Mouse (Mus musculus): ENCODE data around the gene Fbxo42. TPM values are rescaled to one million over a fixed set of nuclear protein-coding genes. Genes with fewer than 3 reads are reported as not detected.

The Fbxo42 gene
- polyA plus RNA-seq, 2 experiments = 23.1 to 29.7 TPM

DNA sequence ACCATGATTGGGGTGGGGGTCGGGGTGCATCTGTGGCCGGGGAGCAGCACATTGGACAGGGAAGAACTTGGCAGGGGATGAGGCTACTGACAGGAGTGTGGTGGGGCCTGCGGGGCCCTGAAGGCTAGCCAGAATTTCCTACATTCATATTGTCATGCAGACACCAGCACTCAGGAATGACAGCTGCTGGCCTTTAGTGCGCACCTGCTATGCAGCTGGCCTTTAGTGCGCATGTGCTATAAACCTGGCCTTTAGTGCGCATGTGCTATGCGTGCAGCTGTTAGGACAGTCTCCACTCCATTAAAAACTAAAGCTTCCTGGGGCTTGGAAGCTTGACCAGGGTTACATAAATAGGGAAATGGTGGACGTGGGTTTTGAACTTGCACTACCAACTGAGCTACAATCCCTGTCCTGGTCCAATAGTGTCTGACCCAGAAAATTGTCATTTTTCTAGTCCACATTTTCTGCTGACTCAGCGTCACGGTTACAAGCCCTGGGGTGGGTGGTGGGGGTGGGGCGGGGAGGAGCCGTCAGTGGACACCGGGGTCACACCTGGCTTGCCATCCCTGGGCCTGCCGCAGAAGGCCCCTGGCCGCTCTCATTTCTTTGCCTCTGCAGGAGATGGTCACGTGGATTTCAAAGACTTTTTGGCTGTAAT is 41.1 kb upstream of the Fbxo42 start:
- Histone ChIP-seq H3K9ac (ENCODE audit: low read depth, low read length, severe bottlenecking) (no peak overlapping the region), H3K4me1 (ENCODE audit: control insufficient read depth, insufficient read depth, low read length) (no peaks in the 10 kb centered on the region), H3K27me3 (ENCODE audit: control insufficient read depth, insufficient read depth, low read length) (no peaks in the 10 kb centered on the region), H3K4me3 (replicated peaks; ENCODE audit: low read length) (no peak overlapping the region), H3K9me3 (ENCODE audit: control insufficient read depth, low read length) (0 out of 2 replicates have a peak, but pooled peaks cover 8% of the 10 kb centered on the region), H3K4me2 (replicated peaks; ENCODE audit: low read depth, low read length, severe bottlenecking) (no peak overlapping the region), H3K27ac (replicated peaks; ENCODE audit: low read depth, low read length) (no peak overlapping the region), H3K36me3 (ENCODE audit: control insufficient read depth, insufficient read depth, low read length) (peaks cover 15% of the 10 kb centered on the region)
- peak; percentile 51; the same call in 1 of the 2 replicates for ATAC-seq (ENCODE audit: low FRiP score, low read depth)
- DNase-seq (ENCODE audit: low spot score) = peak; percentile 54
- TF ChIP-seq POLR2A (IDR thresholded peaks at IDR 0.05; ENCODE audit: borderline replicate concordance, extremely low read depth, insufficient read depth, insufficient read length) = no peak
- WGBS = 75% methylated on average over 16 of the region's 16 CpGs

GRCm38 (mm10) chr4:141108196-141108732 is 39.4 kb upstream of the Fbxo42 start:
- Histone ChIP-seq H3K27ac (replicated peaks; ENCODE audit: low read depth, low read length) (no peak overlapping the region), H3K9me3 (ENCODE audit: control insufficient read depth, low read length) (0 out of 2 replicates have a peak, but pooled peaks cover 8% of the 10 kb centered on the region), H3K27me3 (ENCODE audit: control insufficient read depth, insufficient read depth, low read length) (no peaks in the 10 kb centered on the region), H3K4me2 (replicated peaks; ENCODE audit: low read depth, low read length, severe bottlenecking) (no peak overlapping the region), H3K4me3 (replicated peaks; ENCODE audit: low read length) (no peak overlapping the region), H3K36me3 (ENCODE audit: control insufficient read depth, insufficient read depth, low read length) (peaks cover 30% of the 10 kb centered on the region), H3K9ac (ENCODE audit: low read depth, low read length, severe bottlenecking) (no peak overlapping the region), H3K4me1 (ENCODE audit: control insufficient read depth, insufficient read depth, low read length) (no peaks in the 10 kb centered on the region)
- ATAC-seq (ENCODE audit: low FRiP score, low read depth) (no peak), DNase-seq (ENCODE audit: low spot score) (peak; percentile 11)
- TF ChIP-seq POLR2A (IDR thresholded peaks at IDR 0.05; ENCODE audit: borderline replicate concordance, extremely low read depth, insufficient read depth, insufficient read length) = no peak
- 45% methylated on average over 10 of the region's 10 CpGs for WGBS

DNA sequence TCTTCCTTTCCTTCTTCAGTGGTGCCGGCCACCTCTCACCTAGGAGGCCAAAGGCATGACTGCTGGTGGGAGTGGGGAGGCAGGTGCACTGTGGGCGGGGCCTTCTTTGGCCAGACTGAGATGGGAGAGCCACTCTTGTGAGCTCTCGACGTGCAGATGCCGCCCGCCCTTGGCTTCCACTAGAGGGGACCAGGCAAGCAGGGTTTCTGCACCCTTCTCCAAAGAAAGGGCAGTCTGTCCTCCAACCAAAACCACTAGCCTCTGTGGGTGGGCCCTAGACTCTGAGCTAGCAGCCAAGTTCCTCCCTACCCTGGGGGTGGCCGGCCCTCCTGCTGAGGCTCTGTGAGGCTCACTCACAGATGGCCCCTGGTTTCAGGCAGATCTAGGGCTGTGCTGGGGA is 33.9 kb upstream of the Fbxo42 start:
- peak; percentile 6 for DNase-seq (ENCODE audit: low spot score)
- H3K9me3 ChIP-seq (ENCODE audit: control insufficient read depth, low read length) = 0 out of 2 replicates have a peak, but pooled peaks cover 8% of the 10 kb centered on the region
- H3K4me1 ChIP-seq (ENCODE audit: control insufficient read depth, insufficient read depth, low read length) = no peaks in the 10 kb centered on the region
- no peak overlapping the region; the same call in 1 of the 2 replicates for H3K27ac ChIP-seq (replicated peaks; ENCODE audit: low read depth, low read length)
- TF ChIP-seq POLR2A (IDR thresholded peaks at IDR 0.05; ENCODE audit: borderline replicate concordance, extremely low read depth, insufficient read depth, insufficient read length) = no peak
- 76% methylated on average over 7 of the region's 7 CpGs for WGBS
- H3K9ac ChIP-seq (ENCODE audit: low read depth, low read length, severe bottlenecking) = no peak overlapping the region
- H3K4me2 ChIP-seq (replicated peaks; ENCODE audit: low read depth, low read length, severe bottlenecking) = no peak overlapping the region
- peaks cover 82% of the 10 kb centered on the region for H3K36me3 ChIP-seq (ENCODE audit: control insufficient read depth, insufficient read depth, low read length)
- no peak for ATAC-seq (ENCODE audit: low FRiP score, low read depth)
- H3K4me3 ChIP-seq (replicated peaks; ENCODE audit: low read length) = no peak overlapping the region
- no peaks in the 10 kb centered on the region for H3K27me3 ChIP-seq (ENCODE audit: control insufficient read depth, insufficient read depth, low read length)

GRCm38 (mm10) chr4:141114521-141114981 is 33.2 kb upstream of the Fbxo42 start:
- H3K4me3 ChIP-seq (replicated peaks; ENCODE audit: low read length) = no peak overlapping the region
- H3K36me3 ChIP-seq (ENCODE audit: control insufficient read depth, insufficient read depth, low read length) = peaks cover 82% of the 10 kb centered on the region
- 90% methylated on average over 6 of the region's 6 CpGs for WGBS
- no peak overlapping the region for H3K4me2 ChIP-seq (replicated peaks; ENCODE audit: low read depth, low read length, severe bottlenecking)
- H3K27me3 ChIP-seq (ENCODE audit: control insufficient read depth, insufficient read depth, low read length) = no peaks in the 10 kb centered on the region
- no peak overlapping the region for H3K9ac ChIP-seq (ENCODE audit: low read depth, low read length, severe bottlenecking)
- TF ChIP-seq POLR2A (IDR thresholded peaks at IDR 0.05; ENCODE audit: borderline replicate concordance, extremely low read depth, insufficient read depth, insufficient read length) = no peak
- DNase-seq (ENCODE audit: low spot score) (no peak), ATAC-seq (ENCODE audit: low FRiP score, low read depth) (no peak)
- H3K4me1 ChIP-seq (ENCODE audit: control insufficient read depth, insufficient read depth, low read length) = no peaks in the 10 kb centered on the region
- 0 out of 2 replicates have a peak, but pooled peaks cover 8% of the 10 kb centered on the region for H3K9me3 ChIP-seq (ENCODE audit: control insufficient read depth, low read length)
- no peak overlapping the region for H3K27ac ChIP-seq (replicated peaks; ENCODE audit: low read depth, low read length)

DNA sequence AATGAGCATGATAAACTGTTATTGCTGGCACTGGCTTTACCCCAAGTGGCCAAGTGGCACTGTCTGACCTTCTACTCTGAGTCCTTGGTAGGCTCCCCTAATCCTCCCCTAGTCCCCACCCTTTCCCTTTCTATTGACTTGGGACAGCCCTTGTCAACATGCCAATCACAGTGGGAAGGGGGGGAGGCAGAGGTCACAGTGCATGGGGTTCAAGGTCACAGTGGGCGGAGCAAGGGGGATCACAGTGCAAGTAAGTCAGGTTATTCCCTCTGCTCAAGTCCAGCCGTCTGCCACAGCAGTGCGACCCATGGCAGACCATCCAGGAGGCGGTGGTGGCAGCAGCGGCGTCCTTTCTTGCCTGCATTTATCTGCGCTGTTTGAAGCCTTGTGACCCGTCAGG is 32.3 kb upstream of the Fbxo42 start:
- Histone ChIP-seq H3K4me1 (ENCODE audit: control insufficient read depth, insufficient read depth, low read length) (no peaks in the 10 kb centered on the region), H3K4me2 (replicated peaks; ENCODE audit: low read depth, low read length, severe bottlenecking) (no peak overlapping the region), H3K27ac (replicated peaks; ENCODE audit: low read depth, low read length) (no peak overlapping the region), H3K4me3 (replicated peaks; ENCODE audit: low read length) (no peak overlapping the region), H3K9me3 (ENCODE audit: control insufficient read depth, low read length) (0 out of 2 replicates have a peak, but pooled peaks cover 5% of the 10 kb centered on the region), H3K27me3 (ENCODE audit: control insufficient read depth, insufficient read depth, low read length) (no peaks in the 10 kb centered on the region), H3K9ac (ENCODE audit: low read depth, low read length, severe bottlenecking) (no peak overlapping the region), H3K36me3 (ENCODE audit: control insufficient read depth, insufficient read depth, low read length) (peaks cover 82% of the 10 kb centered on the region)
- DNase-seq (ENCODE audit: low spot score) (no peak), ATAC-seq (ENCODE audit: low FRiP score, low read depth) (no peak)
- TF ChIP-seq POLR2A (IDR thresholded peaks at IDR 0.05; ENCODE audit: borderline replicate concordance, extremely low read depth, insufficient read depth, insufficient read length) = no peak
- WGBS = 84% methylated on average over 8 of the region's 8 CpGs
